Mouse (Mus musculus): Measurements from ENCODE around the gene Knl1.

- TF ChIP-seq EP300 (IDR thresholded peaks at IDR 0.05) (no peak), CTCF (IDR thresholded peaks at IDR 0.05) (no peak)
Observed at GRCm38 (mm10) chr2:119136346-119136898, 89.5 kb downstream of the Knl1 start.
